30 mouse cellular contexts compared by ENCODE assay signal in genomic region chr17:27339823-27340222, GRCm38 (mm10).
"Had no signal": no experiment of that assay in that cellular context is flagged by ENCODE, and none has a peak within 500 bp of the region (broad histone marks: within the 10 kb centered on the region; RNA-seq: fewer than 3 reads in every experiment).

No protein-coding gene starts in this region.

- H3K27me3 ChIP-seq: limb, embryonic 12.5 days; limb, embryonic 13.5 days; limb, embryonic 15.5 days; liver, embryonic 12.5 days; liver, embryonic 13.5 days; liver, embryonic 15.5 days; lung, embryonic 15.5 days; midbrain, embryonic 12.5 days; midbrain, embryonic 13.5 days had no signal

- ATAC-seq: liver, embryonic 12.5 days; liver, postnatal 0 days; lung, postnatal 0 days; midbrain, embryonic 13.5 days; midbrain, embryonic 16.5 days had no signal

- DNase-seq: left cerebral cortex, postnatal 4 days; liver; liver, embryonic 13.5 days; liver, postnatal 0 days; lung, adult 18-20 months; lung, adult 2 months; lung, embryonic 14.5 days; lung, postnatal 10 days; lung, postnatal 14 days; lung, postnatal 36 days; lung, postnatal 4 days; midbrain, embryonic 14.5 days had no signal

- H3K36me3 ChIP-seq: limb, embryonic 10.5 days; limb, embryonic 12.5 days; limb, embryonic 13.5 days; limb, embryonic 15.5 days; liver, embryonic 12.5 days; liver, embryonic 13.5 days; liver, embryonic 15.5 days; lung, embryonic 15.5 days; midbrain, embryonic 12.5 days; midbrain, embryonic 13.5 days had no signal

- H3K9ac ChIP-seq: limb, embryonic 12.5 days; limb, embryonic 13.5 days; limb, embryonic 15.5 days; liver, embryonic 12.5 days; liver, embryonic 13.5 days; liver, embryonic 14.5 days; liver, embryonic 15.5 days; liver, postnatal 0 days; lung, embryonic 14.5 days; lung, embryonic 15.5 days; midbrain, embryonic 12.5 days; midbrain, embryonic 13.5 days had no signal

- H3K27ac ChIP-seq: left cerebral cortex, adult 2 months; limb, embryonic 10.5 days; limb, embryonic 12.5 days; limb, embryonic 13.5 days; limb, embryonic 15.5 days; liver, embryonic 12.5 days; liver, embryonic 13.5 days; liver, embryonic 14.5 days; liver, embryonic 15.5 days; lung, embryonic 15.5 days; macrophage; midbrain, embryonic 12.5 days; midbrain, embryonic 13.5 days had no signal

- H3K4me2 ChIP-seq: limb, embryonic 12.5 days; limb, embryonic 13.5 days; limb, embryonic 15.5 days; liver, embryonic 11.5 days; liver, embryonic 12.5 days; liver, embryonic 13.5 days; liver, embryonic 15.5 days; lung, embryonic 14.5 days; lung, embryonic 15.5 days; midbrain, embryonic 11.5 days; midbrain, embryonic 12.5 days; midbrain, embryonic 13.5 days had no signal

- H3K4me1 ChIP-seq: midbrain, embryonic 12.5 days had no signal

- H3K4me3 ChIP-seq: left cerebral cortex, adult 2 months; limb, embryonic 10.5 days; limb, embryonic 12.5 days; limb, embryonic 13.5 days; limb, embryonic 15.5 days; liver, embryonic 12.5 days; liver, embryonic 13.5 days; liver, embryonic 15.5 days; lung, embryonic 15.5 days; midbrain, embryonic 12.5 days; midbrain, embryonic 13.5 days; myocyte had no signal

- H3K9me3 ChIP-seq: limb, embryonic 10.5 days; limb, embryonic 12.5 days; limb, embryonic 13.5 days; limb, embryonic 15.5 days; liver, embryonic 12.5 days; liver, embryonic 13.5 days; liver, embryonic 15.5 days; lung, embryonic 15.5 days; megakaryocyte, embryonic 14.5 days; midbrain, embryonic 12.5 days; midbrain, embryonic 13.5 days had no signal
